Mouse (Mus musculus): ENCODE measurements around the gene Tns4.

Gene Tns4

GRCm38 (mm10) chr11:99093740-99094139 is 4.6 kb upstream of the Tns4 start:
- no peak for DNase-seq (ENCODE audit: low read depth, low spot score)

- DNase-seq (ENCODE audit: low read depth, low spot score), result no peak
Measured at GRCm38 (mm10) chr11:99091666-99092065, 2.6 kb upstream of the Tns4 start.

- DNase-seq (ENCODE audit: low read depth, low spot score), result no peak
Measured at GRCm38 (mm10) chr11:99090391-99090790, 1.3 kb upstream of the Tns4 start.

GRCm38 (mm10) chr11:99088486-99088885 is 620 bp downstream of the Tns4 start:
- peak; percentile 10 for DNase-seq (ENCODE audit: low read depth, low spot score)

GRCm38 (mm10) chr11:99084366-99084765 is 4.7 kb downstream of the Tns4 start:
- DNase-seq (ENCODE audit: low read depth, low spot score), result no peak

- DNase-seq (ENCODE audit: low read depth, low spot score), result no peak
Measured at GRCm38 (mm10) chr11:99083516-99083915, 5.6 kb downstream of the Tns4 start.

GRCm38 (mm10) chr11:99082098-99082497 is 7.0 kb downstream of the Tns4 start:
- no peak for DNase-seq (ENCODE audit: low read depth, low spot score)

GRCm38 (mm10) chr11:99081566-99081965 is 7.5 kb downstream of the Tns4 start:
- DNase-seq (ENCODE audit: low read depth, low spot score), result no peak

GRCm38 (mm10) chr11:99080902-99081543 is 8.1 kb downstream of the Tns4 start:
- DNase-seq (ENCODE audit: low read depth, low spot score), result no peak

- no peak for DNase-seq (ENCODE audit: low read depth, low spot score)
Measured at GRCm38 (mm10) chr11:99077869-99078268, 11.2 kb downstream of the Tns4 start.

- DNase-seq (ENCODE audit: low read depth, low spot score), result no peak
Measured at GRCm38 (mm10) chr11:99076744-99077319, 12.3 kb downstream of the Tns4 start.

GRCm38 (mm10) chr11:99073781-99074180 is 15.3 kb downstream of the Tns4 start:
- no peak for DNase-seq (ENCODE audit: low read depth, low spot score)

GRCm38 (mm10) chr11:99071866-99072265 is 17.2 kb downstream of the Tns4 start:
- no peak for DNase-seq (ENCODE audit: low read depth, low spot score)

GRCm38 (mm10) chr11:99068455-99068854 is 20.7 kb downstream of the Tns4 start:
- DNase-seq (ENCODE audit: low read depth, low spot score), result no peak

GRCm38 (mm10) chr11:99067591-99067990 is 21.5 kb downstream of the Tns4 start:
- DNase-seq (ENCODE audit: low read depth, low spot score), result no peak

- peak; percentile 89 for DNase-seq (ENCODE audit: low read depth, low spot score)
Measured at GRCm38 (mm10) chr11:99065979-99066378, 23.1 kb downstream of the Tns4 start.

GRCm38 (mm10) chr11:99065353-99065752 is 23.8 kb downstream of the Tns4 start:
- no peak for DNase-seq (ENCODE audit: low read depth, low spot score)

GRCm38 (mm10) chr11:99063406-99064131 is 25.5 kb downstream of the Tns4 start:
- DNase-seq (ENCODE audit: low read depth, low spot score), result no peak

GRCm38 (mm10) chr11:99062661-99063060 is 26.4 kb downstream of the Tns4 start:
- DNase-seq (ENCODE audit: low read depth, low spot score), result no peak

GRCm38 (mm10) chr11:99060435-99060834 is 28.7 kb downstream of the Tns4 start:
- no peak for DNase-seq (ENCODE audit: low read depth, low spot score)

GRCm38 (mm10) chr11:99055571-99056452 is 33.3 kb downstream of the Tns4 start:
- DNase-seq (ENCODE audit: low read depth, low spot score), result no peak

GRCm38 (mm10) chr11:99055143-99055542 is 34.0 kb downstream of the Tns4 start:
- DNase-seq (ENCODE audit: low read depth, low spot score), result no peak
